Mouse (Mus musculus) v-Abl transformed pro-B cells (cell line): ENCODE results near the gene Zfp968.
"Not testable (repeated sequence)": the region's sequence is repeated elsewhere in the genome, so short reads cannot be mapped to it uniquely, and the experiment has no call there.

Experiments used
- in situ Hi-C, 2 experiments: fragments of 400-800 bp; cut with MboI; formaldehyde crosslinking; loops; one replicate each; pipeline ENCODE4 v1.15.1; 2025; ENCODE audit not compliant: unreplicated experiment in 2 of 2

Zfp968 gene

DNA sequence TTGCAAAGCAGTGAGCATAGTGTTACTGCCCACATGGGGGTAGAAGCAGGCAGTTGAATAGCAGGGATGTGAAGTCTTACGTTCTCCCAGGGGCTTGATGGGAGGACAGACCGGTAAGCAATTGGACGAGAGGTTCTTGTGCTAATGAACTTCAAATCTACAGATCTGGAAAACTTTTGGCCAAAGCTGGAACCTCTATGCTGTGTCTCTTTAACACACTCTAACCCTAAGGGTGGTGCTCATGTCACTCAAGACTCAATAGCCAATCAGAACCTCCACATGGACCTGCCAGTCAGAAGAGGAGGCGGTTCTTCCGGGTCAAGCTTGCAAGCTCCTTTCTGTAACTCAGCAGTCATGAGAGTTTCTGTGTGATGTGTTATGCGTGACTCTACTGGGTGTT, at the start of gene Zfp968:
Gene Zfp968, plus strand, starts transcription at position 301 of the 400 bp plus-strand sequence.
- in situ Hi-C loops: not testable (repeated sequence)

DNA sequence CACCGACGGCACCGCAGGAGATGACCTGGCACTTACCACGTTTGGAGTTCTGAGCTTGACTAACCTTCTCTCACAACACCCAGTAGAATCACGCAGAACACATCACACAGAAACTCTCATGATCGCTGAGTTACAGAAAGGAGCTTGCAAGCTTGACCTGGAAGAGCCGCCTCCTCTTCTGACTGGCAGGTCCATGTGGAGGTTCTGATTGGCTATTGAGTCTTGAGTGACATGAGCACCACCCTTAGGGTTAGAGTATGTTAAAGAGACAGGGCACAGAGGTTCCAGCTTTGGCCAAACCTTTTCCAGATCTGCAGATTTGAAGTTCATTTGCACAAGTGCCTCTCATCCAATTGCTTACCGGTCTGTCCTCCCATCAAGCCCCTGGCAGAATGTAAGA, 34.1 kb upstream of the Zfp968 start, which contains the start of gene Gm4631:
Gene Gm4631, minus strand, starts transcription at position 101 of the 400 bp plus-strand sequence.
- in situ Hi-C loops: not testable (repeated sequence)
